Mouse (Mus musculus) gonadal fat pad, adult 2 months (tissue): ENCODE results near the gene Fancg. TPM values are rescaled to one million over a fixed set of nuclear protein-coding genes. Genes with fewer than 3 reads are reported as not detected.
"Not testable (repeated sequence)": the region's sequence is repeated elsewhere in the genome, so short reads cannot be mapped to it uniquely, and the experiment has no call there.

Experiments used
- DNase-seq: peaks from one replicate; pipeline ENCODE4 v3.0.0-alpha.2; 2012; ENCODE audit warnings: low read depth
- polyA plus RNA-seq: library from polyadenylated mRNA; depleted of rRNA; stranded (reverse); fragments of >200 nt; gene quantifications from 2 replicates; pipeline ENCODE4 v1.2.3, GENCODE M21; 2012

Gene Fancg
- polyA plus RNA-seq, 1 experiment = 13.5 TPM

DNA sequence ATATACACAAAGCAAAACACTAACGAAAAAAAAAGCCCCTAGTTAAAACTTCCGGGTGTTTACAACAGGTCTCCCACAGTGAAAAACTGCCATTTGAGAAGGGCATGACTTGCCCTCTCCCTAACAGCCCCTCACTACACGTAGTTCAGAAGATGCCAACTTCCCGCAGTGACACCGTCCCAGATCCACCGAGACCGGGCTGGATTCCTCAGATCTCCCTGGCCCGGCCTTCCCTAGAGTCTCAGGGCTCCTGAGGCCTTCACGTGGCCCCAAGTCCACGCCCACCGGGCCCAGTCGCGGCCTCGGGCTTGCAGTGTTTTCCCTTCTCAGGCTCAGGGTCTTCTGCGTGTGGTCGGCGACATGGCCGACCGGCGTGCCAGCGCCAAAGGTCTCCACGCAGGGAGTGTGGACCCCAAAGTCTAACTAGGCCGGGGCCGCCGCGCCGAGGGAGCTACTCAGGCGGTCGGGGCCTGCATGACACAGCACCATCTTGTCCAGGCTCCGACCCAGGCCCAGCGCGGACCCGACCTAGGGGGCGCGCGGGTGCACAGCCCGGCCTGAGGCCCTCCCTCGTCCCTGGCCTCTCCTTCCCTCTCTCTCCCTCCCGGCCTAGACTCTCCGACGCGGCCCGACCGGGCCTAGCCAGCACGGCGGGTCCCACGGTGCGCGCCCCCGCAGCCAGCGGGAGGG, 10.7 kb downstream of the Fancg start:
- no peak for DNase-seq

DNA sequence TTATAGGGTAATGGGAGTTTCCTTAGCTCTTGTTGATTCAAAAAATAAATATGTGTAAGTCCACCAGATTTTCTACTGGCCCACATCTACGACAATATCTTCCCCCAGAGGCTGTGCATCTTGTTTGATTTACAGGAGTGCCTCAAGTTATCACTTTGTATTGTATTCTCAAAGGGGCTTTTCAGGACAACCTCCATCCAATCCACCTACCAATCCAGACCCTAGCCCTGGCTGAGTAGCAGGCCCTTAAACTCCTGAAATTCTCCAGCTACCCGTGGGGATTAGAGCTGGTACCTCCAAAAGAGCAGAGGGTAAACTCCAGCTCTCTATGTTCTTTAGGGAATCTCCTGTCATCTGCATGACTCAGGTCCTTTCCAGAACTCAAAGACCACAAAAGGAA, 12.3 kb downstream of the Fancg start:
- no peak for DNase-seq

DNA sequence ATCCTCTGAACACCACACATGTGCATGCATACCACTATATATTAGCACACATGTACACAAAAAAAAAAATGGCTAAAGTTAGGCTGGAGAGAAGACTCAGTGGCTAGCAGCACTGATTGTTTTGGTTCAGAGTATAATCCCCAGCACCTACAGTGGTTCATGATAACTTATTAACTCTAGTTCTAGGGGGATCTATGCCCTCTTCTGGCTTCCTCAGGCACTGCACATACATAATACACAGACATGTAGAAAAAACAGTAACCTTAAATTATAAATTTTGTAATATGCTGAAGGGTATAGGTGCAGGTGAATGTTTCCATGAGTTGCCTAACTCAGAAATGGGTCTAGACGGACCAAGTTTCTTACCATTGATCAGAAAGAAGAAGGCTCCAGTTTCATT, 22.0 kb downstream of the Fancg start:
- no peak for DNase-seq

DNA sequence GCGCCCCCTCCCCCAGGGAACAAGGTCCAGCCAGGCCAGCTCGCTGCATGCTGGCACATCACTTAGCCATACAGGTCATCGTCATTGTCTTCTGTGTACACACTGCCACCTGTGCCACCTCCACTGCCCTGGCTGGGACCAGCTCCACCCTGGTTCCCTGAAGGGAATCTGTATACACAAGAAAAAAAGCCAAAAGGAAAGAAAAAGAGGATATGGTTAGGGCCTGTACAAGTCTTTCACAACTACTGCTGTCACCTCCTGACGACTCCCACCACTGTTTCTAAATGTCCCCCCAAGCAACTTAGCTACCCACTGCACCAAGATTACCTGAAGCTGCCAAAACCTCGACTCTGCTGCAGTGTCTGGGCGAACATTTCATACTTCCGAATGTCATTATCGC, 29.8 kb downstream of the Fancg start:
- not testable (repeated sequence) for DNase-seq

DNA sequence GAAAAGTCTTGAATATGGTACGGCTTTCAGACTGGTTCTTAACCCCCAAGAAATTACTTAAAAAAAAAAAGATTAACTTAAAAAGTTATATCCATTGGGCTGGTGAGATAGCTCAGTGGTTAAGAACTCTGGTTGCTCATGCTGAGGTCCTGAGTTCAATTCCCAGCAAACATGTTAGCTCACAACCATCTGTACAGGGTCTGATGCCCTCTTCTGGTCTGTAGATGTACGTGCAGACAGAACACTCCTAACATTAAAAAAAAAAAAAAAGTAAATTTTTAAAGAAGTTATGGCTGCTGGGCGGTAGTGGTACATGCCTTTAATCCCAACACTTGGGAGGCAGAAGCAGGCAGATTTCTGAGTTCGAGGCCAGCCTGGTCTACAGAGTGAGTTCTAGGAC, 32.2 kb downstream of the Fancg start:
- no peak for DNase-seq

DNA sequence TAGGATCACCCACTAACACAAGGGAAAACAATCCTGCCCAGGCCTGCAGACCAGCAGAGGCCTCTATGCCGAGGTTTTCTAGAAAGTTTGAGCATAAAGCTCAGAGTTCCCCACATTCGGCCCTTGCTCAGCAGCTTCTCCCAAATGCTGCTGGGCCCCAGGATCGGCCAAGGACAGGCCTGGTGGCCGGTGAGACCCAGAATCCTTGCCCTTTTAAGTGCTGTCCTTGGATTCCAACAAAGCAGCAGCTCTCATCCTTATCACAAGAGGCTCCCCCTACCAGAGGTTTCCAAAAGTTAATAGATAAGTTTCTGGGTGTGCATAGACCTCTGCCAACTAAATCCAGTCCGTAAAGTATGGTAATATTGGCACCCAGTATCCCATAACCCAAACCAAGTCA, 36.4 kb downstream of the Fancg start:
- DNase-seq = no peak

DNA sequence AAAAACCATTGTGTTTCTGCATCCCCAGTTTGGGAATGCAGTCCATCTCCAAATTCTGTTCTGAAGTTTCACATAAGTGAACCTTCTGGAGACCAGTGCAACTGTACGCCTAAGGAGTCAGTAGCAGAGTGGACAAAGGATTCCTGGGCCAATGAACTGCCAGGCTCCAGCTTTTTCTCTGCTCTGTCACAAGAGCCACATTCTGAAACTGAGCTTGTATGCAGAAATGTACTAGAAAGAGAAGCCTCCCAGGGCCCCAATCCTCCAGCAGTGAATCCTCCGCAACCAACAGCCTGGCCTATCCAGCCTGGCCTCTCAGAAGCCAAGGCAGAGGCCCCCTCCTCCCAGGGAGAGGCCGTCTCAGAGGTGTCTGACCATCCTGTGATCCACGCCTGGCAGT, 37.4 kb downstream of the Fancg start:
- DNase-seq = no peak

DNA sequence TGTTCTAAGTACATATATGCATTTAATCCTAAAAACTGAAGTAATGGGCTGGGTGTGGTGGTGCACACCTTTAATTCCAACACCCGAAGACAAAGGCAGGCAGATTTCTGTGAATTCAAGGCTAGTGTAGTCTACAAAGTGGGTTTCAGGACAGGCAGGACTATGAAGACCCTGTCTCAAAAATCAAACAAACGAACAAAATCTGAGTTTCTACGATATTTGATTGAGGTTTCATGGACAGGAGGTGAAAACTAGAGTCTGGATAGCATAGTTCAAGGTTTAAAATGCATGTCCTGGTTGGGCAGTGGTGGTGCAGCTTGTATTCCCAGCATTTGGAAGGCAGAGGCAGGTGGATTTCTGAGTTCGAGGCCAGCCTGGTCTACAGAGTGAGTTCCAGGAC, 41.0 kb downstream of the Fancg start, which contains the start of gene 1700022I11Rik:
Gene 1700022I11Rik, plus strand, starts transcription at position 301 of the 400 bp plus-strand sequence.
- DNase-seq = no peak

DNA sequence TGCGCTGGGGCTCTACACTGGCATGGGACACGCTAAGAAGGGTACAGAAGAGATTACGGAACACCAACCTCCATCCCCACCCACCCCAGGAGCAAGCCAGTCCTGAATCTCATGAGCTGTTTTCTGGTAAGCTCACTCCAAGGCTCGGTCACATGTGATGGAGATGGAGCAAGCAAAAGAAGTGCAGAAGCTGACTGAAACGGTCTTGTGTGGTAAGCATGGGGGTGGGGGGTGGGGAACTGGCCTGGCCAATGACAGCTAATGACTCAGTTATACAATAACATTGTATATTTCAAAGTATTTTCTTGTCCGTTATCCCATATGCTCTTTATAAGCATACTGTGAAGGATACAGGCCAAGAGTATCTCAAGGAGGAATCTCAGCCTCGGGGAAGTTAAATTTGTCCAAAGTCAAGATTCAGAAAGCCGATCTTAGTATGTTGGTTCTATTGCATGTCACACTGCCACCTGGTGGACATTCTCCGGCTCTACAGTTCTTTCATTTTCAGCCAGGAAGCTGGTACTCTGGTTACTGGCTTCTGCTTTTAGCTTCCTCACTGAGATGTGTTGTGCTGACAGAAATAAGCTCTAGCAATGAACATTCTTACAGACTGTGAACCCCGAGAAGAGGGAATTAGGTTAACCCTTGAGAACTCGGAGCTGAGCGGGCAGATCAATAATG, 45.1 kb downstream of the Fancg start:
- no peak for DNase-seq

DNA sequence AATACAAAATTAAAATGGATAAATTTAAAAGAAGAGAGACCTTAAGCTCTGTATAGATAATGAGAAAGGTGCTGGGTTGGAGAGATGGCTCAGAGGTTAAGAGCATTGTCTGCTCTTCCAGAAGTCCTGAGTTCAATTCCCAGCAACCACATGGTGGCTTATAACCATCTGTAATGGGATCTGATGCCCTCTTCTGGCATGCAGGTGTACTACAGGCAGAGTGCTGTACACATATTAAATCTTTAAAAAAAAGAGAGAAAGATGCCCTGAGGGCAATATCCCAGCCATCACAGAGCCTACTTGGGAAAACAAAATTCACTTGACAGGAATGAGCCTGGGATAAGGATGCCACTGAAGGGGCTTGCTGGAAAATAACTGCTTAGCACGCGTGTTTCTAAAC, 46.8 kb downstream of the Fancg start:
- no peak for DNase-seq

DNA sequence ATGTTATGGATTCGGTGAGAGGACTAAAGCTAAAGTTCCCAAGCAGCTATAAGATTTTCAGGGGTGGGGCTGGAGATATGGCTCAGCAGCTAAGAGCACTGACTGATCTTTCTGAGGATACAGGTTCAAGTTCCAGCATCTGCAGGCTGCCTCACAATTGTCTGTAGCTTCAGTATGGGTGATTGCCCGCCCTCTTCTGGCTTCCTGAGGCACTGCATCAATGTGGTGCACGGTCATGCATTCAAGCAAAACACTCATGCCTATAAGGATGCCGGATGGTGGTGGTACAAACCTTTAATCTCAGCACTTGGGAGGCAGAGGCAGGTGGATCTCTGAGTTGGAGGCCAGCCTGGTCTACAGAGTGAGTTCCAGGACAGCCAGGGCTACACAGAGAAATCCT, 48.7 kb downstream of the Fancg start:
- DNase-seq = no peak

DNA sequence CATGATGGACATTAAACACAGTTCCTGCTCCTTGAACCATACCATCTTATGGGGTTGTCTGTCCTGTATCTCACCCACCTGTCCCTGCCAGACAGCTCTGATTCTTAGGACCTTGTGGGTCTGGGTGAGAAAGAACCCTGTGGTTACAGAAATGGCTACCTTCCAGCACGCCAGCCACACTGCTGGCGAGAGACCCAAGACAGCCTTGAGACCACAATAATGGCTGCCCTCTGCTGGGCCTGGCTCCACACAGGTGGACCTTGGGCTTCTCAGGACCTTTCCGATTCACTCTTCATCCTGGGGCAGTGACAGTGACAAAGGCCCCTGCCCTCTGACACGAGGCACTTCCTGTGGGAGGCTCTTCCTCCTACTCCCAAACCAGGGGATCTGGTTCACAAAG, 50.9 kb downstream of the Fancg start:
- DNase-seq = no peak

DNA sequence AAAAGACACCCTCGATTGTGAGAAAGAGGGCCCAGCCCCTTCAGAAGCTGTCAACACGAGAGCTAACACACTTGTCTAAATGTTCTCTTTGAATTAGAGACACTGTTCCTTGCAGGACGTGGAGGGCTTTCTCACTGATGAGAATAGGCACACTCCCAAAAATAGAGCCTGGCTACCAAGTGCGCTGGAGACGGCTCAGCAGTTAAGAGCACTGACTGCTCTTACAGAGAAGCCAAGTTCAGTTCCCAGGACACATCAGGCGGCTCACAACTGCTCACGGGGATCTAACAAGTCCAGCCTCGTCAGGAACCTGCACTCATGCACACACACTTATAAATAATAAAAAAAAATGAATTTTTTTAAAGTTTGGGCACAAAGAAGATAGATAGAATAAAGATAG, 51.4 kb downstream of the Fancg start:
- DNase-seq = no peak

DNA sequence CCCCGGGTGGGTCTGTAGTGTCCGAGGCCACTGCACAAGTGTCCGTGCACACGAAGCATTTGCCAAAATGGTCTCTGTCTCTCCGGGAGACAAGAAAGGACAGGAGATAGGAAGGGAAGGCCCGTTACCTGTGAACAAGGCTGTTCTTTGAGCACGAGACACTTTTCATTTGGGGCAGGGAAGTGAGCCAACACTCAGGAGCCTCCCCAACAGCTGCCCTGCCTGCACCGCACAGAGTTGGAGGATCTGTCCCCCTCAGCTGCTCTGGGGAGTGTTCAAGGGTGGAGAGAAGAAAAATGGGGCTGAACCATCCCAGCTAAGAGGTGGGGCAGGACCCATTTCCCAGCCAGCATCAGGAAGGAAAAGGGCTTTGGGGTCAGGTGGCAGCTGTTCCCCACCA, 52.3 kb downstream of the Fancg start:
- no peak for DNase-seq

DNA sequence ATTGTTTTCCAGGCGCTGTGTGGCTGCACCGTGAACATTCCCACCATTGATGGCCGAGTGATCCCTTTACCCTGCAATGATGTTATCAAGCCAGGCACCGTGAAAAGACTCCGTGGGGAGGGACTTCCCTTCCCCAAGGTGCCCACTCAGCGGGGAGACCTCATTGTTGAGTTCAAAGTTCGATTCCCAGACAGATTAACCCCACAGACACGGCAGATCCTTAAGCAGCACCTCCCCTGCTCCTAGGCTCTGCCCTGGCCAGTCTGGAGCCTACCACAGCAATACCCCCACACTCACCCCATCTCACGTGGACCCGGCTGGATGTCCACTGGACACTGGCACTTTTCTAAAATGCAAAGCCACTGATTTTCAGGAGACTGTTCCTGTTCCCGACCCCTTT, 53.0 kb downstream of the Fancg start:
- DNase-seq = no peak

DNA sequence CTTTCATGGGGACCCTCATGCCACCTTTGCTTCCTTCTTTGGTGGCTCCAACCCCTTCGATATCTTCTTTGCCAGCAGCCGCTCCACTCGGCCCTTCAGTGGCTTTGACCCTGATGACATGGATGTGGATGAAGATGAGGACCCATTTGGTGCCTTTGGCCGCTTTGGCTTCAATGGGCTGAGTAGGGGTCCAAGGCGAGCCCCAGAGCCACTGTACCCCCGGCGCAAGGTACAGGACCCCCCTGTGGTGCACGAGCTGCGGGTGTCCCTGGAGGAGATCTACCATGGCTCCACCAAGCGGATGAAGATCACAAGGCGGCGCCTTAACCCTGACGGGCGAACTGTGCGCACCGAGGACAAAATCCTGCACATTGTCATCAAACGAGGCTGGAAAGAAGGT, 53.7 kb downstream of the Fancg start:
- no peak for DNase-seq

DNA sequence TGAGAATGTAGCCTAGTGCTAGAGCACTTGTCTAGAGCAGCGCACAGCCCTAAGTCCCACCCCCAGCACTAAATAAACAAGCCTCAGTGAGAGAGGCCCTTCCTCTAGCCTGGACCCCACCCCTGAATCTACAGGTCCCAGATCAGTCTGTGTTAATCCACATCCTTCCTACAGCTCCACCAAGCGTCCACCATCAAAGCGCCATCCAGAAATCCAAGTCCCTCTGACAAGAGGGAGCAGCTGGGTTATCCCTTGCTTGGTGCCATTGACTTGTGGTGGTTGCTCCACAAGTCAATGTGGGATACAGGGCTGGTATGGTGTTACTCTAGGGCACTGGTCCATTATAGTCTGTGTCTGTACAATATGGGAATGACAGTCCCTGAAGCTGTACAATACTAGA, 55.1 kb downstream of the Fancg start:
- DNase-seq = no peak

DNA sequence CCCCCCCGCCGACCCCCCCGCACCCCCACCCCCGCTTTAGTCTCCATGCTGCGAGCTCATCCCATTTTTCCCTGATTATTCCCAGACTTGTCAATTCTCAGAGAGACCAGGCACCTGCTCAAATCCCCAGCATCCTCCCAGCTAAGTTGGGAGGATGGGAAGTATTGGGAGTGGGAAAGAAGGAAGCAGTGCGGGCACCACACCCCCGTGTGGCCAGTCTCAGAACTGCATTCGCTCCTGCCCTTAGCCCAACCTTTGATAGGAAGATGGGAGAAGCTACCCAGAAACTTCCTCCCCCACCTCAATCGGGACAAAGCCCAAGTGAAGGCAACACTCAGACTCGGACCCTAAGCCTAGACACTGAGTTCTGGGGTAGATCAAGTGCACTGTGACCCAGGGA, 56.0 kb downstream of the Fancg start:
- no peak for DNase-seq

DNA sequence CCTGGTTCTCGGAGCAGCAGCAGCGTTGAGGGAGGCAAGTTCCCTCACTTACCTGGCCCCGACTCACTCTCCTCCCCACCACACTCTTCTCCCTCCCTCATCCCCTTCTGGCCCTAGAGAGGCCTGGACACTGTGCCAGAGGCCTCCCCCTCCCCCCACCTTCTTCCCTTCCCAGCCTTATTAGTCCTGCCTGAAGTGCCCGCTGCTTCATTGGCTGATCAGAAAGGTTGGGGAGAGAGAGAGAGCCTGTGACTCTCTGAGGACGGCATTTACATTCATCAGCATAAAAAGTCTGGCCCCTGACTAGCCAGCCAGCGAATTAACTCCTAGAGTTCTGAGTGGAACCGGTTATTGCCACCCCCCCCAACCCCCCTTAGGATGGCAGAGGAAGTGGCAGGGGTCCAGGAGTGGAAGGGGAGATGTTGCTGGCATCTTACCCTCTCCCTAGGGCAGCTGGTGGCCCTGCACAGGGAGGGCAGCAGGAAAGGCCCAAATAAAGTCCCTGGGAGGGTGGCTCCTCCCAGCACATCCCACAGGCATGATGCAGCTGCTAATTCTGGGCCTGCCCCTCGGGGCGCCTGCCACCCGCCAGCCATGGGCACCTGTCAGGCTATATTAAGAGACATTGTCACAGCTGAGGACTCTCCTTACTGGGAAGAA, 56.7 kb downstream of the Fancg start:
- DNase-seq = no peak

DNA sequence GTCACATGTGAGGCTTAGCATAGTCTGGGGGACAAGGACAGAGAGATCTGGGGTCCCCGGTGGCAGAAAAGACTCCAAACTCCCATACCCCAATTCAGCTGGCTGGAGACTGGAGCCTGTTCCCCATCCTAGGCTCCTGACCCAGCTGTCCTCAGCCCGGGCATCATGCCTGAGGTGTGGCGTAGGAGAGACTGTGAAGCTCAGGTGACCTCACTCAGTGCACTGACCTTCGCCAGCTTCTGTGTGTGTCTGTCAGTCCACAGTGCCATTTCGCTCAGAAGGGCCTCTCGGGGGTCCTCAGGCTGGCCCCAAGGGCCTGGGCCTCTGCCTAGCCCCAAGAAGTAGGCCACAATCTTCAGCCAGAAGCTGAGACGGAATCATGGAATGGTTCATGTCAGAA, 57.7 kb downstream of the Fancg start:
- DNase-seq = no peak
